In genomic region chr11:83534609-83535423, GRCm38 (mm10) we compare ENCODE assay signal across 9 mouse cellular contexts. TPM values are rescaled to one million over a fixed set of nuclear protein-coding genes. Genes with fewer than 3 reads are reported as not detected.
DNase-seq lines count a peak whose midpoint lies in the region; ATAC-seq and TF ChIP-seq lines count a peak whose summit lies in the region.
"Had no signal": no experiment of that assay in that cellular context is flagged by ENCODE, and none has a peak within 500 bp of the region (broad histone marks: within the 10 kb centered on the region; RNA-seq: fewer than 3 reads in every experiment).

No protein-coding gene starts in this region.

- TF ChIP-seq POLR2A in bone marrow, adult 2 months (IDR thresholded peaks at IDR 0.05; ENCODE audit: borderline replicate concordance, control insufficient read depth, low read depth, low read length), result no peak

- no peaks in the 10 kb centered on the region for H3K27me3 ChIP-seq in hindbrain, embryonic 13.5 days
- H3K27me3 ChIP-seq in hindbrain, embryonic 12.5 days, result no peaks in the 10 kb centered on the region
- no peaks in the 10 kb centered on the region for H3K27me3 ChIP-seq in midbrain, embryonic 15.5 days (replicated peaks)
- H3K27me3 ChIP-seq: neural tube, embryonic 13.5 days had no signal

- WGBS in hindbrain, embryonic 13.5 days, result 56% methylated on average over 13 of the region's 13 CpGs
- WGBS in hindbrain, embryonic 12.5 days, result 52% methylated on average over 13 of the region's 13 CpGs
- 34% methylated on average over 13 of the region's 13 CpGs for WGBS in bone marrow, adult 2 months
- 58% methylated on average over 13 of the region's 13 CpGs for whole genome bisulfite sequencing in midbrain, embryonic 15.5 days

- H3K9ac ChIP-seq in hindbrain, embryonic 13.5 days, result no peak overlapping the region
- no peak overlapping the region for H3K9ac ChIP-seq in hindbrain, embryonic 12.5 days
- H3K9ac ChIP-seq in midbrain, embryonic 15.5 days, result no peak overlapping the region
- H3K9ac ChIP-seq: neural tube, embryonic 13.5 days had no signal

- H3K4me1 ChIP-seq in hindbrain, embryonic 13.5 days (replicated peaks), result peaks cover 6% of the 10 kb centered on the region
- H3K4me1 ChIP-seq in hindbrain, embryonic 12.5 days, result peaks cover 9% of the 10 kb centered on the region; the same call in 1 of the 2 replicates
- peaks cover 10% of the 10 kb centered on the region for H3K4me1 ChIP-seq in bone marrow, adult 2 months (ENCODE audit: control insufficient read depth, insufficient read depth, low read length)
- H3K4me1 ChIP-seq in midbrain, embryonic 15.5 days, result no peaks in the 10 kb centered on the region; the same call in 1 of the 2 replicates

- TF ChIP-seq CTCF in bone marrow, adult 2 months (IDR thresholded peaks at IDR 0.05; ENCODE audit: control insufficient read depth, insufficient read depth, low read length), result no peak

- H3K27ac ChIP-seq in hindbrain, embryonic 13.5 days, result no peak overlapping the region
- no peak overlapping the region; the same call in 1 of the 2 replicates for H3K27ac ChIP-seq in hindbrain, embryonic 12.5 days
- no peak overlapping the region for H3K27ac ChIP-seq in bone marrow, adult 2 months (ENCODE audit: control insufficient read depth, insufficient read depth, low read depth, low read length, poor library complexity)
- H3K27ac ChIP-seq in midbrain, embryonic 15.5 days, result no peak overlapping the region
- H3K27ac ChIP-seq: neural tube, embryonic 13.5 days had no signal

- peak; percentile 78 for DNase-seq in gastrocnemius, adult 18-20 months (ENCODE audit: low spot score)
- peak; percentile 79 for DNase-seq in induced T-regulatory cell, adult 2 months (ENCODE audit: low read depth)
- peak; percentile 7 for DNase-seq in left cerebral cortex, adult 11 months (ENCODE audit: low spot score)
- DNase-seq in urinary bladder, postnatal 36 days (ENCODE audit: low spot score in 2 of 2), result peak; percentile 33 to 78

- H3K4me2 ChIP-seq in hindbrain, embryonic 13.5 days, result peak overlapping the region; percentile 6; the same call in 1 of the 2 replicates
- no peak overlapping the region for H3K4me2 ChIP-seq in hindbrain, embryonic 12.5 days (replicated peaks)
- 0 out of 2 replicates have a peak overlapping the region, but pooled peaks have one; percentile 15 for H3K4me2 ChIP-seq in midbrain, embryonic 15.5 days
- H3K4me2 ChIP-seq: neural tube, embryonic 13.5 days had no signal

- no peaks in the 10 kb centered on the region for H3K36me3 ChIP-seq in hindbrain, embryonic 13.5 days
- no peaks in the 10 kb centered on the region for H3K36me3 ChIP-seq in hindbrain, embryonic 12.5 days
- H3K36me3 ChIP-seq in midbrain, embryonic 15.5 days (replicated peaks), result no peaks in the 10 kb centered on the region
- H3K36me3 ChIP-seq: neural tube, embryonic 13.5 days had no signal

- no peak overlapping the region for H3K4me3 ChIP-seq in hindbrain, embryonic 13.5 days
- no peak overlapping the region for H3K4me3 ChIP-seq in hindbrain, embryonic 12.5 days
- H3K4me3 ChIP-seq in bone marrow, adult 2 months (replicated peaks; ENCODE audit: control insufficient read depth, low read depth, low read length), result peak overlapping the region; percentile 12
- no peak overlapping the region for H3K4me3 ChIP-seq in midbrain, embryonic 15.5 days
- H3K4me3 ChIP-seq: neural tube, embryonic 13.5 days had no signal

- ATAC-seq in hindbrain, embryonic 13.5 days (ENCODE audit: low FRiP score), result no peak
- ATAC-seq in hindbrain, embryonic 12.5 days (ENCODE audit: low FRiP score), result no peak
- ATAC-seq in midbrain, embryonic 15.5 days (replicated peaks), result no peak

- no peaks in the 10 kb centered on the region for H3K9me3 ChIP-seq in hindbrain, embryonic 13.5 days
- H3K9me3 ChIP-seq in hindbrain, embryonic 12.5 days (replicated peaks), result no peaks in the 10 kb centered on the region
- H3K9me3 ChIP-seq in midbrain, embryonic 15.5 days, result no peaks in the 10 kb centered on the region
- H3K9me3 ChIP-seq: neural tube, embryonic 13.5 days had no signal

RNA-seq across cellular contexts. Expression of gene Ccl5, which starts 4.5 kb away (rescaled TPM):
- not detected in 2 replicates for polyA plus RNA-seq in hindbrain, embryonic 13.5 days (2015; fragmentation: Nextera tagmentation; extraction: Ambion mirVana)
- not detected in 2 replicates for polyA plus RNA-seq in hindbrain, embryonic 12.5 days (2016; fragmentation: Nextera tagmentation; extraction: Ambion mirVana)
- polyA plus RNA-seq in bone marrow, adult 2 months (2011; ENCODE audit: insufficient read depth, insufficient read length, low replicate concordance, missing spikeins), result 7.6 and 22.7 TPM in 2 replicates
- not detected for total RNA-seq in gastrocnemius, adult 18-20 months (2021)
- polyA plus RNA-seq in midbrain, embryonic 15.5 days (2015; fragmentation: Nextera tagmentation; extraction: Ambion mirVana), result 0.89 TPM in 1 of 2 replicates, not detected in the other
- polyA plus RNA-seq: neural tube, embryonic 13.5 days had no signal

RNA-seq across cellular contexts. Expression of gene Heatr9, which starts 12.8 kb away (rescaled TPM):
- polyA plus RNA-seq in hindbrain, embryonic 13.5 days (2015; fragmentation: Nextera tagmentation; extraction: Ambion mirVana), result not detected in 2 replicates
- not detected in 2 replicates for polyA plus RNA-seq in hindbrain, embryonic 12.5 days (2016; fragmentation: Nextera tagmentation; extraction: Ambion mirVana)
- polyA plus RNA-seq in bone marrow, adult 2 months (2011; ENCODE audit: insufficient read depth, insufficient read length, low replicate concordance, missing spikeins), result not detected in 2 replicates
- total RNA-seq in gastrocnemius, adult 18-20 months (2021), result not detected
- not detected in 2 replicates for polyA plus RNA-seq in midbrain, embryonic 15.5 days (2015; fragmentation: Nextera tagmentation; extraction: Ambion mirVana)
- polyA plus RNA-seq: neural tube, embryonic 13.5 days had no signal

RNA-seq across cellular contexts. Expression of gene Ccl9, which starts 43.6 kb away (rescaled TPM):
- polyA plus RNA-seq in hindbrain, embryonic 13.5 days (2015; fragmentation: Nextera tagmentation; extraction: Ambion mirVana), result 1.9 and 4.1 TPM in 2 replicates
- polyA plus RNA-seq in hindbrain, embryonic 12.5 days (2016; fragmentation: Nextera tagmentation; extraction: Ambion mirVana), result 1.3 and 1.7 TPM in 2 replicates
- polyA plus RNA-seq in bone marrow, adult 2 months (2011; ENCODE audit: insufficient read depth, insufficient read length, low replicate concordance, missing spikeins), result 8.0 and 17.0 TPM in 2 replicates
- total RNA-seq in gastrocnemius, adult 18-20 months (2021), result 1 to 10 TPM; 2.4 to 3.0 TPM
- 1.6 and 2.2 TPM in 2 replicates for polyA plus RNA-seq in midbrain, embryonic 15.5 days (2015; fragmentation: Nextera tagmentation; extraction: Ambion mirVana)

RNA-seq across cellular contexts. Expression of gene Ccl6, which starts 58.1 kb away (rescaled TPM):
- polyA plus RNA-seq in hindbrain, embryonic 13.5 days (2015; fragmentation: Nextera tagmentation; extraction: Ambion mirVana), result 2.3 and 2.7 TPM in 2 replicates
- 0.81 and 1.8 TPM in 2 replicates for polyA plus RNA-seq in hindbrain, embryonic 12.5 days (2016; fragmentation: Nextera tagmentation; extraction: Ambion mirVana)
- 88.2 and 218 TPM in 2 replicates for polyA plus RNA-seq in bone marrow, adult 2 months (2011; ENCODE audit: insufficient read depth, insufficient read length, low replicate concordance, missing spikeins)
- total RNA-seq in gastrocnemius, adult 18-20 months (2021), result 1 to 10 TPM; 3.8 to 6.5 TPM
- 2.1 and 3.5 TPM in 2 replicates for polyA plus RNA-seq in midbrain, embryonic 15.5 days (2015; fragmentation: Nextera tagmentation; extraction: Ambion mirVana)

Comparison
In these comparisons a context has a peak if more than half of its experiments do, and no peak if none do; other contexts are left out.
1. DNase-seq: peak in every context shown above with its lines; median percentile 79 in induced T-regulatory cell, adult 2 months; 78 in gastrocnemius, adult 18-20 months; 56 in urinary bladder, postnatal 36 days; 7 in left cerebral cortex, adult 11 months.